Mouse (Mus musculus) ovary, adult 18-20 months (tissue): ENCODE data around the gene Nktr.

Experiments
- DNase-seq: peaks from one replicate; pipeline ENCODE4 v3.0.0; 2022; ENCODE audit warnings: low spot score, mixed read lengths

Nktr gene

GRCm38 (mm10) chr9:121707801-121708200 lies 11.2 kb upstream of the Nktr start:
- no peak for DNase-seq

DNA sequence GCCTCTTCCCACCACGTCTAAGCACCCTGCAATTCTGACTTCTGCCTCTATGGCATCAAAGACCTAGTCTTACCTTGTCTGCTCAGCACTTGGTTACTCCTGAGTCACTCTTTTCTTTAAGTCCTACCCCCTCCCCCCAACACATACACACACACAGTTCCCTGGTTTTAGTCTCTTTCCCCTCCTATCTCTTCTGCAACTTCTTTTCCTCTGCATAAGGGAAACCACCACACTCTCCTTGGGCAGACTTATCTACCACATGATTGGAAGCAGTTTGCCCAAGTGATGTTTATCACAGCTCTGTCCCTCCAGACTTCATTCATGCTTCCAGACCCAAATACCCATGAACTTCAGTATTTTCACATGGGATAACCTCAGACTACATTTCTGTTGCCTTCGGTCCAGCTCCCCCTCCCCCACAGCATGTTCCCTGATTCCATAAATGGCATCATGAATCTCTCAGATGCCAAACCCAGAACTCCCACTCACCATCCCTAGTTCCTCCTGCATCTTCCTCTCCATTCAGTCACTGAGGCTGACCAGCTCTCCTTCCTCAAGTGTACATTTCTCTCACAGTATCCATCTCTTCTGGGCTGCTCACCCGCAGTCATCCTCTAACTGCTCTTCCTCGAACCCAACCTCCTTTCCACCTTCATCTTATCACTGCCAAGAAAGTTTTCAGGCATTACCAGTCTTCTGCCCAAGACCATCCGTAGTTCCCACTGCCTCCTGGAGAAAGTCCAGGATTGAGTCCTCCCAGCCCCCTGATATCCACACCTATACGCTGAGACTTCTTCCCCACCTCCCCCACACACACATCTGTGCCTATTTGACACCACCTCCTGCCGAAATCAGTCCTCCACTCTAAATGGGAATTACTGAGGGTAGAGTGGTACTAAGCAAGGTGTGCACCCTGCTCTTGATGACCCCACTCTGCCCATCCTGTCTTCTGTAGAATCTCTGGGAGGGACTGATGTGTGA lies 10.2 kb upstream of the Nktr start:
- no peak for DNase-seq

GRCm38 (mm10) chr9:121709898-121710583 lies 8.9 kb upstream of the Nktr start, which contains the start of gene Ss18l2:
Gene Ss18l2, plus strand, starts transcription at chr9:121710329.
- peak; percentile 97 for DNase-seq

DNA sequence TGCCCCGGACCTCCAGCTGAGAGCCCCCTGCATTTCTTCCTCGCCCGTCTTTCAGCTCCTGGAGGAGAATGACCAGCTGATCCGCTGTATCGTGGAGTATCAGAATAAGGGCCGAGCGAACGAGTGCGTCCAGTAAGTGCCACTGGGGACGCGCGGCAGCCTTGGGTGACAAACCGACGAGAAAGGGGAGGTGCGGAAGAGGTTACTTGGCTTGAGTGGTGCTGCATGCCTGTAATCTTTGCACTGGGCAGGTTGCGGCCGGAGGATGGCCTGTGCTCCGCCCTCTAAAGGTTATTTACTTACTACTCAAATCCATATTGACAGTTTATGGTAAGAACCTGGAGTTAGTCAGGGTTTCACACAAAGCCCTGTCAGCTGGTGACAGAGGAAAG lies 8.4 kb upstream of the Nktr start:
- DNase-seq = no peak

DNA sequence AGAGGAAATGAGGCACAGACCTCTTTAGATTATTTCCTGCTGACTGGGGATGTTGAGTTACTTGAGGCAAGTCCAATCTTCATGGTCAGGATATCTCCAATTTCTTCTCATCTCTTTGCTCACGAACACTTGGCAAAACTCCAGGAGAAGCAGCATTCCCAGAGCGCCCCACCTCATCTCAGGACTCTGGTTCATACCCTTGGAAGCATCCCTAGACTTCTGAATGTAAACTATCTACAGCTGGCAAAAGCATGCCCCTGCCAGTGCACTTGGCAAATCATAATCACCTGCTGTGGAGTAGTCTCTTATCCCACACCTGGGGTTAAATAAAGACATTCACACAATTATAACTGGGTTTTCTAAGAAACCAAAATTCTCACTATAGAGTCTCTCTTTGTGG lies 1.9 kb upstream of the Nktr start:
- no peak for DNase-seq

DNA sequence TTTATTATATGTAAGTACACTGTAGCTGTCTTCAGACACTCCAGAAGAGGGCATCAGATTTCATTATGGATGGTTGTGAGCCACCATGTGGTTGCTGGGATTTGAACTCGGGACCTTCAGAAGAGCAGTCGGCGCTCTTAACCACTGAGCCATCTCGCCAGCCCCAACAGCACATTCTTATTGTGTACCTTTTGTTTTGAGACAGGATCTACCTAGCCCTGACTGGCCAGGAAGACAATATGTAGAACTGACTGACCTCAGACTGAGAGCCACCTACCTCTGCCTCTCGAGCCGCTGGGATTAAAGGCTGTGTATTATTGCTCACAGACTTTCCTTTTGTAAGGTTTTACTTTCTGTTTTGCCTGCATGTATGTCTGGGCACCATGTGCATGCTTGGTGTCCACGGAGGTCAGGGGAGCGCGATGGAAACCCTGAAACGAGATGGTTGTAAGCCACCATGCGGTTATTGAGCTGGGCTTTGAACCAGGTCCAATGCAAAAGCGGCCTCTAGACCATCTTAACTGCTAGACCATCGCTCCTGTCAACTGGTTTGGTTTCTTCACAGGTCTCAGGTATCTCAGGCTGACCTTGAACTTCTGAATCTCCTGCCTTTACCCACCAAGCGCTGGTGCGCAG lies 781 bp upstream of the Nktr start:
- DNase-seq = no peak

GRCm38 (mm10) chr9:121719347-121720331 lies 670 bp downstream of the Nktr start:
- no peak for DNase-seq

DNA sequence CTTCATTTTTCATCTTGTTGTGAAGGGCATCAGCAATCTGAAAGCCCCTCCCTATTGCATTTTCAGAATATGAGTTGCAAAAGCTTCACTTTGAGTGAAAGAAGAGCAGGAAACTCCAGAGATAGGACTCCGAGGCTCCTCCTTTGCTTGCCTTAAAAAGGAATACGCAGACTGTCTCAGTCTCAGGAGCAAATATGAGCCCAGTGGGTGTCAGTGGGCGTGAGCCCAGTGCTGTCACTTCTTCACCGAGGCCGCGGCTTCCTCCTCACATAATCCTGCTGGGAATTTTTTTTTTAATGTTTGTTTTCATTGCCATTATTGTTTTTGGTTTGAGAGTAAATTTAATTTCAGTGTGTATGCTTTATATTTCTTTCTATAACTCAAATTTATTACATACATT lies 21.5 kb downstream of the Nktr start:
- DNase-seq = no peak

GRCm38 (mm10) chr9:121741168-121741567 lies 22.2 kb downstream of the Nktr start:
- no peak for DNase-seq

DNA sequence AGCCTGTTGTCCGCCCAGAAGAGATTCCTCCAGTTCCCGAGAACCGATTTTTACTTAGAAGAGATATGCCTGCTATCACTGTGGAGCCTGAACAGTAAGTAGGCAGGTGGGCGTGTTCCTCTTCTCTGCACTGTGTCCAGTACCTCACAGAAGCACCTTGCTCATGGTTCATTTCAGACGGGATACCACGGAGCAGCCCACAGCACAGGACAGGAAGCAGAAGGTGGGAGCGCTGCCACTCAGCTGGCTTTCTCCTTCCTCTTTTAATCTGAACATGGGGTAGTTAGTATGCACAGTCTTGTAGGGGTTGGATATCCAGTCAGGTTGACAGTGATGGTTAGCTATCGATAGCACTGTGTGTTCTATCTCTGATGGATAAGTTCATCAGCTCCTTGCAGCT lies 25.1 kb downstream of the Nktr start:
- no peak for DNase-seq

DNA sequence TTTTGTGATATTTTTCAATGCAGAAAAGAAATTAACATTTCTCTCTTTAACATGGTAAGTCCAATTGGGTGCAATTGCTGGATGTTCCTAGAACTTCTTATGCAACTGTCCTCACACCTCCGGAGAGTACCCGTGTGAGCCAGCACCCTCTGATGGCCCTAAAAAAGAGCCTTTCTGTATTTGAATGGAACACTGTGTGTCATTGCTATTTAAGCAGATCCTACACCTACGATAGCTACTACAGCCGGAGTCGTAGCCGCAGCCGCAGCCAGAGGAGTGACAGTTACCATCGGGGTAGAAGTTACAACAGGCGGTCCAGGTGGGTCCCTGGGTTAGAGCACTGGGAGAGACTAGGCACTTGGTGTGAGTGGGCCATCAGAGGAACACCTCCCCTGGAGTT lies 33.8 kb downstream of the Nktr start:
- no peak for DNase-seq

- DNase-seq = no peak
These were observed 35.7 kb downstream of the Nktr start for GRCm38 (mm10) chr9:121754624-121755023.

DNA sequence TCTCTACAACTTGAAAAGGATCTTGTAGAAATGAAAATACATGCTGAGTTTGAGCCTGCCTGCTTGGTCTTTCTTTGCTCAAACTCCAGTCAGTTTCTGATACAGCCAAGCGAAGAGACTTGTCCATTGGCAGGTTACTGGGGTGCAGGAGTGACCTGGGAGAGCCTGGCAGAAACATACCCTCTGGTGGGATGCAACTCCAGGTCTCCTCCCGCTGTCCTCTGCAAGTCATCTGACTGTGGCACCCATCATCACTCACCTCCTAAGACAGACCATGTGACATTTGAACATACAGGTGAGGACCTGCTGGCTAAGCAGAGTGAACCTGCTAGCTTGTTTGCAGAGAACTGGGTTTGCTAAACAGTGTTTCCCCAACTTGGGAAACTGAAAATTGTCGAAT lies 37.8 kb downstream of the Nktr start:
- DNase-seq = no peak

DNA sequence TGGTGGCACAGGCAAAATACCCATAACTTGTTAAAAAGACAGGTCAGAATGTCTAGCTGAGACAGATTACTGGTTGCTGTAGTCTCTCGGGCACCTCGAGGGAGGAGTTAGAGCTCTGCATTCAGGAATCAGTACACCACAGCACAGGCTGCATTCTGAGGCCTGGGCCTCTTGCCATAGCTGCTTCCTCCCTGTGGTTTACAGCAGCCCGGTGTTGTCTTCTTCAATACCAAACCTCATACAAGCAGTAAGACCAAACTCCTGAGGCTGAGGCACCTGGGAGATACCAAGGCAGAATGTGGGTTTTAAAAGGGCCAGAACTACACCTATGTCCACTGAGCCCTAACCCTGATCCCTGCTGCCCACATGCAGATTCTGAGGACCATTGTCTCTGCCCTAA lies 38.5 kb downstream of the Nktr start:
- no peak for DNase-seq

GRCm38 (mm10) chr9:121757835-121758814 lies 39.2 kb downstream of the Nktr start:
- no peak for DNase-seq

DNA sequence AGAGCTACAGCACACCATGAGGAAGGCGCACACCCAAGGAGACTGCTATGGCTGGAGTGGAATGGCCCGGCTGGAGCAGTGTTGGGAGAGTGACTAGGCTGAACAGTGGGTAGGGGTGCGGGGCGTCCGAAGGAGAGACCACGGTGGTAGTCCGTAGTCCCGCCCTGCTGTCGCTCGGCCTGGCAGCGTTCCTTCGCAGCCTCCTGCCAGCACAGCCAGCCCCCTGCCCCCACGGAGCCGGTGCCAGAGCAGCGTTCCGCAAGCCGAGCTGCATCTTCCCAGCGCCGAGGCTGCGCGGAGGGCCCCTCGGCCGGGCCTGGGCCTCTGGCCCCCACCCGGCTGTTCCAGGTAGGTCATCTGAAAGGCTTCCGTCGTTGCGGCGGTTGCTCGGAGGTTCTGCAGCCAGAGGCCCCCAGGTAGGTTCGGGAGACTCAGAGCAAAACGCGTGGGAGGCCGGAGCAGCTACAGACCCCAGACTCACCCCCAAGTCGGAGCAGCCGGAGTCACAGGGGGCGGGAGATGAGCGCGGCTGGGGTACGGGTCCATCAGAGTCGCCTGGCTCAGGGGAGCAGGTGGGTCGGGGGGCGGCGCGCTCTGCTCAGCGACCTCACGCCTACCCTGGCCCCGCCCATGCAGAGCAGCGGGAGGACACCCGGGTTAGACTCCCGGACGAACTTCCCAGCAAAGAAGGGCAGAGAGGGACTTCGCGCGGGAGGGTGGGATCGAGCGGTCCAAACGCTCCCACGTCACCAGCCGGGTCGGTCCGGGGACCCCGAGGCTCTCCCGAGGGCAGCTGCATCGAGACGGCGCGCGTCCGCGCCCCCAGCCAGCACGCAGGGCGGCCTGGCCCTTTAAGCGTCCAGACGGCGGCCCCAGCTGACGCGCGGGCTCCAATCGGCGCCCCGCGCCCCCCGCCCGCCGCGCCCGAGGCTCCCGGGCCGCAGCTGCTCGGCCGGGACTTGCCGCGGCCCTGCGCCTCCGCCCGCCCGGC lies 40.4 kb downstream of the Nktr start, which contains the start of gene Zfp651:
TSS of gene Zfp651 (plus strand) at position 240 of the 991 bp plus-strand sequence.
- DNase-seq = no peak

DNA sequence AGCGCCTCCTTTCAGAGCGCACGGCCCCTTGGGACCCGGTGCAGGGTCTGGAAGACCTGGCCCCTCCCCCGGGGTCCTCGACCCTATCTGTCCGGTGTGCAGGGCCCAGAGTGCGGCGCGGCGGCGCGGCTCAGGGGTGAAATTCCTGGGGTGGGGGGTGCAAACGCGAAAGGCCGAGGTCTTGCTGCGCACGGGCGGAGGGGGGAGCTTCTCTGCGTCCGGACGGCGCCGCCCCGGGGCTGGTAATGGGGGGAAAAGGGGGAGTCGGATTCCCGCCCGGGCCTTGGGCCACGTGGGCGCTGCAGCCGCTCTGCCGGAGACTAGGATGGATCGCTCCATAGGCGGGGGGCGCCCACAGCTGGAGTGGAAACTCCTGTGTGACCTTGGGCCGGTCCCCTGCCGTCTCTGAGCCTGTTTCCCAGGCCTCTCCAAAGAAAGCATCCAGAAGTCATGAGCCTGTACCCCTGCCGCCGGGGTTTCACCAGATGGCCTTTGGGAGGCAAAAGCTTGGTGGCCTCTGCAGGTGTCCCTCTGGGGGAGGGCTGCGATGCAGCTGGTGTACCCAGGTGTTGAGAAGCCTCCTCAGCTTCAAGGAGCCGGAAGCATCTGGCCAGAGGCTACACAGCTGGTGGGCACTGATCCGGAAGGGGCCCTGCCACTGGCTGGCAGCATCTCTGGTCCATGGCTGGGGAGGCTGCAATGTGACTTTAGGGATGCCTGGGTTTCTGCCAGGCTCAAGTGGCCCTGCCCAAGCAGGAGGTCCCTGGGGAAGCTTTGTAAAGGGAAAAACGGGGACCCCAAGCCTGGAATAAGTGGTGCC lies 41.5 kb downstream of the Nktr start:
- peak; percentile 71 for DNase-seq

GRCm38 (mm10) chr9:121761091-121761665 lies 42.2 kb downstream of the Nktr start:
- no peak for DNase-seq
